ENCODE assay signal across 15 mouse cellular contexts in genomic region chr9:96750636-96751035, GRCm38 (mm10).
"Had no signal": no experiment of that assay in that cellular context is flagged by ENCODE, and none has a peak within 500 bp of the region (broad histone marks: within the 10 kb centered on the region; RNA-seq: fewer than 3 reads in every experiment).

No protein-coding gene starts in this region.

- H3K9me3 ChIP-seq: neural tube, embryonic 15.5 days; stomach, embryonic 15.5 days had no signal

- H3K4me2 ChIP-seq: neural tube, embryonic 15.5 days; stomach, embryonic 15.5 days had no signal

- H3K36me3 ChIP-seq: neural tube, embryonic 15.5 days; stomach, embryonic 15.5 days had no signal

- H3K27me3 ChIP-seq: neural tube, embryonic 15.5 days; stomach, embryonic 15.5 days had no signal

- H3K4me1 ChIP-seq: neural tube, embryonic 15.5 days had no signal

- DNase-seq: retina, postnatal 1 day; right cerebral cortex, adult 18-20 months; right cerebral cortex, postnatal 14 days; right cerebral cortex, postnatal 25 days; right cerebral cortex, postnatal 4 days; spleen, adult 18-20 months; thymus, adult 18-20 months; thymus, adult 2 months; thymus, postnatal 14 days; thymus, postnatal 25 days; thymus, postnatal 36 days; thymus, postnatal 4 days had no signal

- H3K4me3 ChIP-seq: neural tube, embryonic 15.5 days; stomach, embryonic 15.5 days had no signal

- H3K9ac ChIP-seq: neural tube, embryonic 15.5 days; stomach, embryonic 15.5 days had no signal

- H3K27ac ChIP-seq: neural tube, embryonic 15.5 days; stomach, embryonic 15.5 days; stomach, postnatal 0 days had no signal
